Mouse (Mus musculus) heart, postnatal 14 days (tissue): ENCODE results near the gene Ly6c1. TPM values are rescaled to one million over a fixed set of nuclear protein-coding genes. Genes with fewer than 3 reads are reported as not detected.
"Not testable (repeated sequence)": the region's sequence is repeated elsewhere in the genome, so short reads cannot be mapped to it uniquely, and the experiment has no call there.

Experiments used
- DNase-seq, 2 experiments: peaks; one replicate each; pipeline ENCODE4 v3.0.0; 2021 to 2022
- intact Hi-C: fragments of 180-260 bp; cut with DNase I; formaldehyde crosslinking; loops from one replicate; pipeline ENCODE4 v1.15.1; 2025
- long read RNA-seq, 2 experiments: library from polyadenylated mRNA; stranded (forward); transcript quantifications; one replicate each; pipeline ENCODE4 v2.0.0; 2021
- total RNA-seq, 2 experiments: library from RNA; stranded (reverse); gene quantifications; 2 replicates each; pipeline ENCODE4 v1.2.3; 2021

Gene Ly6c1
- total RNA-seq: 100 to 1,000 TPM; 306 to 320 TPM
- long read RNA-seq, experiment 1, transcript Ly6c1-203 (4 exons, 540 nt): minor isoform, 6 of 122 reads
- long read RNA-seq, experiment 1, transcript Ly6c1-201 (4 exons, 844 nt): major isoform, 50 of 122 reads
- long read RNA-seq, experiment 1, partial matches to known transcripts: 51 of 122 reads
- long read RNA-seq, experiment 1, other reads (novel, unspliced or antisense): 5 of 122 reads
- long read RNA-seq, experiment 2, transcript Ly6c1-201 (4 exons, 844 nt): major isoform, 28 of 60 reads
- long read RNA-seq, experiment 2, partial matches to known transcripts: 17 of 60 reads
- long read RNA-seq, experiment 2, other reads (novel, unspliced or antisense): 4 of 60 reads

DNA sequence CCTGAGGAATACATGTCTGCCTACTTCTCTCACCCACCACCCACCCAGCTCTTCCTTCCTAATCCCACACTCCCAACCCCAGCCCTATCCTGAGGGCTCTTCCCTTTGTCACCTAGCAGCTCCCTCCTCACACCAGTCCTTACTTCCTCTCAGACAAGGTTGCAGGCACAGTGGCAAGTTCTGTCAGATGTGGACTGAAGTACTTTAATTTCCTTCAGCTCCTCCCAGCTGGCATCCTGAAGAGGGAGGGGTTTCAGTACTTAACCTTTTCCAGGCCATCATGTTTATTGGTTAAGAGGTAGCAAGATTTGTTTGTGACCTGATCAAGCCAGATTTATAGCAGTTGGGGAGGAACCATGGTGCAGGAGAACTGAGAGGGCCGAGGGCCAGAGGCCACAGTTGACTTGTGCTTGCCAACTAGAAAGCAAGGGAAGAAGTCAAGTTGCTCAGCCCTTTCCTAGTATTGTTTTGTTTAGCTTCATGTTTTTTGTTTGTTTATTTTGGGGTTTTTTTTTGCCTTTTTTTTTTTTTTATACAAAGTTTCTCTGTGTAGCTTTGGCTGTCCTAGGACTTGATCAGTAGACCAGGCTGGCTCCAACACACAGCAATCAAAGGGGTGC, at the start of gene Ly6c1:
Gene Ly6c1 (minus strand): TSS at position 189 of the 620 bp plus-strand sequence.
- intact Hi-C loops, DNase-seq: not testable (repeated sequence)

DNA sequence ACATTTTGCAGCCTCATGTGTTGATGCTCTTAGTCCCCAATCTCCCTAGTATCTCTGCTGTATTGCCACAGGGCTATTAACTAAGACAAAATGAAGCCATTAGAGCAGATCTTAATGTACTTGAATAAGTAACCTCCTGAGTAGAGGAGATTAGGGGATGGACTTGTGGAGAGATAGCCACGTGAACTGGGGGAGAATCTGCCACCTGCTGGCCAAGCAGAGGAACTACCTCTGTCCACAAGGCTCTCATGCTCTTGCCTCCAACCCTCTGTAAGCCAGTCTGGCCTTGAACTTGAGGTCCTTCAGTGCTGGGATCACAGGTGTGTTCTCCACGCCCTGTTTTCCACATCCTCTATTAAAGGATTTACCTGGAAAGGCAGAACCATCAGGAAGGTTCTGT, 39.4 kb upstream of the Ly6c1 start:
- DNase-seq, intact Hi-C loops: not testable (repeated sequence)

DNA sequence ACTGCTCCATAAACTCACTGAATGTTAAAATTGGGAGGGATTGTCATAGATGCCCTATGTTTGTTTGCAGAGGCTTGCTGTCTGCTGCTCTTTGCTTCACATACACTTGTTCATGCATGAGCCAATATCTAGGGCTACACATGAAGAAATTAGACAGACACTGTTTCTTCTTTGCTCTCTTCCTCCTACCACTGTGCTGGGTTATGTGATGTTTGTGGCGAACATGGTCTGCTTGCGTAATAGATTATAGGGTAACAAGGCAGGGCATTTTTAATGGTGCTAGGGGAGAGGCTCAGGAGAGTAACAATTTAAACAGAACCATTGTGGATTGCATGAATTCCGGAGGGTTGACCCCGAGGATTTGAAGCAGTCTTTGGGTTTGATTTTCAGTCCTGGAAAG, 21.3 kb upstream of the Ly6c1 start:
- intact Hi-C loops: no loop called here
- no peak for DNase-seq

DNA sequence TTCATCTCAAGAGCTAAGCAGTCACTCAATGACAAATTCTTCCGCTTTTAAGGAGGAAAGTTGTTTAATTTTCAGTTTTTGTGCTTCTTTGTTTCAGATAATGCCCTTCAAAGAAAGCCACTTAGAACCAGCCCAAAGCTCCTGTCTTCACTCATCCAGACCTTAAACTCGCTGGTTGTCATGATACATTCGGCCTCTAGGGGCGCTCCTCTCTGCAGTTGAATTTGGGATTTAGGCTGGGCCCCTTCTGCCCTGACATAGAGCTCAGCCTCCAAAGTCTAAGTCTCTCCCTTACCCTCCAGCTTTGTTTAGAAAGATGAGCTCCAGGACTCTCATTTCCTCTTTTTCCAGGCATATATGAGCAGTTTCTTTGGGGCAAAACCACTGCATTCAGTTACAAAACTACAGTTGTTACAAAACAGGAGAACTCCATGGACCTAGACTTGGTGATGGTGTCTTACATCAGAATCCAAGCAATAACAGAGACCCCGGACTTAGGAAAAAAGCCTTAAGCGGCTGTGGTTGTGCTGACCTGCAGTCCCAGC, 13.5 kb upstream of the Ly6c1 start:
- DNase-seq: peak; percentile 64 to 80
- intact Hi-C loops: loop anchor here (5.0 kb wide), 1 partner anchor 90 kb away; no protein-coding TSS in a partner anchor

DNA sequence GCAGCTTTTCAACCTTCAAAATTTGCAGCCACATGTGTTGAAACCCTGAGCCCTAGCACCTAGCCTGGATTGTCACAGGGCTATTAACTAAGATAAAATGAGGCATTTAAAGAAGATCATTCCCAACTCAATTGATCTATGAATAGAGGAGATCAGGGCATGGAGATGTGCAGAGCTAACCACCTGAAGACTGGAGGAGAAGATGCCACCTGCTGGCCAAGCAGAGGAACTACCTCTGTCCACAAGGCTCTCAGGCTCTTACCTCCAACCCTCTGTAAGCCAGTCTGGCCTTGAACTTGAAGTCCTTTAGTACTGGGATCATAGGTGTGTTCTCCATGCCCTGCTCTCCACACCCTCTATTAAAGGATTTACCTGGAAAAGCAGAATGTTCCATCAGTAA, 11.9 kb upstream of the Ly6c1 start:
- peak; percentile 72 to 76 for DNase-seq
- intact Hi-C loops: loop anchor here (2.0 to 5.0 kb wide), 2 partner anchors 88 to 164 kb away; partner anchors contain the start of gene 2010109I03Rik

DNA sequence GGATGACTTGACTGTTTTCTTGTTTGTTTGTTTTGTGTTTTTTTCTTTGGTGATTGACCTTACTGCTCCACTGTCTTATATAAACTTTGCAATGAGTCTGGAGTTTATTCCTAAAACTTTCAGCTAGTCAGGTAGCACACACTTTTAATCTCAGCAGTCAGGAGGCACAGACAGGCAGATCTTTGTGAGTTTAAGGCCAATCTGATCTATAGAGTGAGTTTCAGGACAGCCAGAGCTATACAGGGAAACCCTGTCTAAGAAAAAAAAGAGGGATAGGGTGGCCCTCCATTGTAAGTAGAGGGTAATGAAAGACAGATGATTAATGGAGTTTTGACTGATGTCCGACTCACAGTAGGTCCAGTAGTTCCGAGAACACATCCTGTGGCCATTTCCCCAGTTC, 7.4 kb upstream of the Ly6c1 start:
- intact Hi-C loops: loop anchor here (1.0 to 5.0 kb wide), 3 partner anchors 47 to 134 kb away; no protein-coding TSS in a partner anchor
- no peak for DNase-seq

DNA sequence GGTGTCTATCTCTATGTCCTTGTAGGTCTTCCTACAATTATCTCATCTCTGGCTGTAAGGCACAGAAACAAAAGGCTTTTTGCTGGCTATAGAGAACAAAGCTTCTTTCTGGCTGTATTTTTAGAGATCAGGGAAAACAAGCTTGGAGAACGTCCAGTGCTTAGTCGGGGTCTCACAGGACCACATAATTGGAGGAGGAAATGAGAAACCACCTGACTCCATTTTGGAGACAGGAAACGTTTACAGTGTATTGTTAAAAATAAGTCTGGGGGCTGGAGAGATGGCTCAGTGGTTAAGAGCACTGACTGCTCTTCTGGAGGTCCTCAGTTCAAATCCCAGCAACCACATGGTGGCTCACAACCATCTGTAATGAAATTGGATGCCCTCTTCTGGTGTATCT, 6.8 kb upstream of the Ly6c1 start:
- intact Hi-C loops: loop anchor here (5.0 kb wide), 2 partner anchors 92 to 133 kb away; no protein-coding TSS in a partner anchor
- DNase-seq: not testable (repeated sequence)

DNA sequence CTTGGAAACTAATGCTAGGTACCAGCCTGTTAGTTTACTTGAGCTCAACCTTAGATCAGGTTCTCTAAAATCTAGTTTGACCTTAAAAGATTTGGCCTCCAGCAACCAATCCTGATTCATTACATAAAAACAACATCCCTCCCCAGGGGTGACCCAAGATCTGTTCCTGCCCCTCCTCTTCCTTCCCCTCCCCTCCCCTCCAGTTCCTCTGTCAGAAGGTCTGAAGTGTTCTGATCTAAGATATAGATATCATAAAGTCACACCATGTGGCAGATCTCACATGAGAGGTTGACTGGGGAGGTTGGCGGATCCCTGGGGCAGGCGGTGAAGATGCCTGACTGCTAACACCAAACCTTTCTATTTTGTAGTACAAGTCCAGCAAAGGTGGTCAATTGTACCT, 3.8 kb upstream of the Ly6c1 start:
- peak in 1 of 2 experiments; percentile 28 for DNase-seq
- intact Hi-C loops: loop anchor here (2.0 kb wide), 1 partner anchor 58 kb away; no protein-coding TSS in a partner anchor

DNA sequence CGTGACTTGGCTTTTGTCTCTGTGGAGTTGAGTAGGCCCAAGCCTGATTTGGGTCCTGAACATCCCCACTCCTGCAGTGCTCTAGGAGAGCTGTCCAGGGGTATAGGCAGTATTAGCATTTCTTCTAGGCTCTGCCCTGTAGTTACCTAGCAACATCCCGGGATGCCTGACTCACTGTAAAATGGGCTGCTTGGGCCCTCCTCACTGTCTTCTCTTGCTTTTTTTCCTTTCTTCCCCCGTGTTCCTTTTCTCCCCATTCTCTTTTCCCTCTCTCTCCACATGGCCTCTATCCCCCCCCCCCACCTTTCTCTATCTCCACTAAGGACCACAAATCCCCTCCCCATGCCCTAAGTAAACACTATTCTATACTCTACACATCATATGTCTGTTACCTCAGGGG, 2.5 kb upstream of the Ly6c1 start:
- DNase-seq, intact Hi-C loops: not testable (repeated sequence)

DNA sequence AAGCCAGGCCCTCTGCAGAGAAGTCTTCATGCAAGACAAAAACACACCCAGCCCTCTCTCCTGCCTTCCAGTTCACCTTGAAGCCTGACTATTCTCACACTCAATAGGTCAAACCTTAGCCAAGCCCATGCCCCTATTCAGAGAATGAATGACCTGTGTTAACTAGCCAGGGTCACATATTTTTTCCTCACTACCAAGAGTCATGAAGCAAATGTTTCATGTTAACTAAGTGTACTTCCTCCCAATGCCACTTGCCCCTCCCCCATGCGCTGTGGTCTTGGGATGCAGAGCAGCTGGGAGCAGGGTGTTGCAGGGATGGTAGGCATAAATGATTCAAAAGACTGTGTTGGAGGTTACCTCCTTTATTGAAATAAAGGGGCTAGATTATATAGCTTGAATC, 2.0 kb upstream of the Ly6c1 start:
- DNase-seq, intact Hi-C loops: not testable (repeated sequence)

DNA sequence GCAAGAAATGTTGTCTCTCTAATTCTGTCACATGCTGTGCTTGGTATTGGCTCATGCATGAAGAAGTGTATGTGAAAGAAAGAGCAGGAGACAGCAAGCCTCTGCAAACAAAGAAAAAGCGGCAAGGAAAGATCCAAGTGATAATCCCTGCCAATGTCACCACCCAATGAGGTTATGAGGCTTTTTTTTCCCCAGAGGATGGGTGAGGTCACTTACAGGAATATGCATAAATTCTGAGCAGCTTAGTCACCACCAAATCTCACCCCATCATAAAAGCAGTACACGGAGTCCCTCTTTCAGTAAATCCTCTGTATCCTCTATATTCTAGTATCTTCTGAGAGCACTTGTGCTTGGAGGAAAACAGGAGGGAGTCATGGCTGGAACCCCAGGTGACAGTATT, 1.2 kb upstream of the Ly6c1 start:
- DNase-seq, intact Hi-C loops: not testable (repeated sequence)

DNA sequence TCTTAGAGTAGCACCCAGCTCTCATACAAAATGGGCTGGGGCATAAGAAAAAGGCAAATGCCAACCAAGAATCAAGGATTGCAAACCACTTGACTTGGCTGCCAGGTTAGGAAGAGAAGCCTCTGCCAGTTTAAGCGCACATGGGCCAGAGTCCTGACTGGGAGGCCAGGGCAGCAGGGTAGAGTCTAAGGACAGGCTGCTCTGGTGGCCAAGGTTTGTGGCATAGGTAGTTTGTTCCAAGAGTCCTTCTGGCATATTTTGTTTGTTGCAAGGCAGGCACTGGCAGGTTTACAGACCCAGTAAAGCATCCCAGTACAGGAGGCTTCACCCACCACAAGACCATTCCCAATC, 685 bp downstream of the Ly6c1 start:
- DNase-seq, intact Hi-C loops: not testable (repeated sequence)

DNA sequence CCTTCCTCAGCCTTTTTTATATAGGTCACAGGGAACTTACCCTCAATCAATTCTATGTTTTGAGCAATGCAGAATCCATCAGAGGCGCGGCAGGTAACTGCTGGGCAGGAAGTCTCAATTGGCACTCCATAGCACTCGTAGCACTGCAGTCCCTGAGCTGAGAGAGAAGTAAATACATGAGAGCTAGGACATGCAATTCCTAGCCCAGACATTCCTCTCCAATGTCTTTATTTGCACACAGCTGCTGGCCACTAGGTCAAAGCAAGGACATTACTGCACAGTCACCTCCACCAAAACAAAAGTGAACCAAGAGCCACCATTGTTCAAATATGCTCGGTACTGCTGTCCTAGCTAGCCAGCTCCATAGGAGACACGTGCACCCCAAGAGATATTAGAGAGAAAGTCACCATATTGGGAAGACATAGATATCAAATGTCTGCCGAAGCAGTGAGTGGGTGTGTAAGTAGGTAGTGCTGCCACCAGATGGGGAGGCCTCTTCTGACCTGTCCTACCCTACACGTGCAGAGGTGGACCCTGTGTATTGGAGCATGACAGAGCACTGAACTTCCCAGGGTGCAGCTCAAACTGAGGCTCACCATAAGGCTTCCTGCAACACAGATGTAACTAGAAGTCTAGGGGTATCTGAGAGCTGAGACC, 1.2 kb downstream of the Ly6c1 start:
- DNase-seq, intact Hi-C loops: not testable (repeated sequence)

DNA sequence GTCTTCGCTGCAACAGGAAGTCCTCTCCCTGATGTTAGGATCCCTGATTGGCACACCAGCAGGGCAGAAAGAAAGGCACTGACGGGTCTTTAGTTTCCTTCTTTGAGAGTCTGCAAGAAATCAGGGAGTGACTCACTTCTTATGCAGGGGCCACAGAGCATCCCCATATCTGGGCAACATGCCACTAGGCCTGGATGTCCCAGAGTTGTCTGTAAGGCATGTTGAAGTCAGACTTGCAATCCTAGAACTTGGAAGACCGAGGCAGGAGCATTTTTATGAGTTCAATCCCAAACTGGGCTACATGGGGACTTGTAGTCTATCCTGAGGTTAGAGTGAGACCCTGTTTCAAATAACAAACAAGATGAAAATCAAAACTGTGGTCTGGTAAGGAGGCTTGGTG, 3.1 kb downstream of the Ly6c1 start:
- DNase-seq: not testable (repeated sequence)

DNA sequence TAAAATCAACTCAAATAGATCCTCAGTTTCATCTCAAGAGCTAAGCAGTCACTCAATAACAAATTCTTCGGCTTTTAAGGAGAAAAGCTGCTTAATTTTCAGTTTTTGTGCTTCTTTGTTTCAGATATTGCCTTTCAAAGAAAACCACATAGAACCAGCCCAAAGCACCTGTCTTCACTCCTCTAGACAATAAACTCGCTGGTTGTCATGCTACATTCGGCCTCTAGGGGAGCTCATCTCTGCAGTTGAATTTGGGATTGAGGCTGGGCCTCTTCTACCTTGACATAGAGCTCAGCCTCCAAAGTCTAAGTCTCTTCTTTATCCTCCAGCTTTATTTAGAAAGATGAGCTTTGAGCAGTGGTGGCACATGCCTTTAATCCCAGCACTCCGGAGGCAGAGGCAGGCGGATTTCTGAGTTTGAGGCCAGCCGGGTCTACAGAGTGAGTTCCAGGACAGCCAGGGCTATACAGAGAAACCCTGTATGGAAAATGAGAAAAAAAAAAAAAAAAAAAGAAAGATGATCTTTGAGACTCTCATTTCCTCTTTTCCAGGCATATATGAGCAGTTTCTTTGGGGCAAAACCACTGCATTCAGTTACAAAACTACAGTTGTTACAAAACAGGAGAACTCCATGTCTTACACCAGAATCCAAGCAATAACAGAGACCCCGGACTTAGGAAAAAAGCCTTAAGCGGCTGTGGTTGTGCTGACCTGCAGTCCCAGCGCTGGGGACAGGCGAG, 27.4 kb downstream of the Ly6c1 start:
- intact Hi-C loops: loop anchor here (5.0 kb wide), 2 partner anchors 71 to 124 kb away; partner anchors contain the start of gene 2010109I03Rik
- DNase-seq: not testable (repeated sequence)

More for the DNA sequence above, 3.1 kb downstream of the Ly6c1 start:
- intact Hi-C loops: not testable (repeated sequence)

DNA sequence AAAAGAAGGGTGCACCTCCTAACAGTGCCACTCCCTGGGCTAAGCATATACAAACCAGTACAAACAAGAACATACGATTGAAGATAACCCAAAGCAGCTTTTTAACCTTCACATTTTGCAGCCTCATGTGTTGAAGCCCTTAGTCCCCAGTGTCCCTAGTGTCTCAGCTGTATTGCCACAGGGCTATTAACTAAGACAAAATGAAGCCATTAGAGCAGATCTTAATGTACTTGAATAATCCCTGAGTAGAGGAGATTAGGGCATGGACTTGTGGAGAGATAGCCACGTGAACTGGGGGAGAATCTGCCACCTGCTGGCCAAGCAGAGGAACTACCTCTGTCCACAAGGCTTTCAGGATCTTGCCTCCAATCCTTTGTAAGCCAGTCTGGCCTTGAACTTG, 29.2 kb downstream of the Ly6c1 start:
- intact Hi-C loops: loop anchor here (5.0 kb wide), 1 partner anchor 52 kb away; no protein-coding TSS in a partner anchor
- DNase-seq: not testable (repeated sequence)
